Mouse (Mus musculus): Measurements from ENCODE around the gene Id3. TPM values are rescaled to one million over a fixed set of nuclear protein-coding genes. Genes with fewer than 3 reads are reported as not detected.

The Id3 gene
- total and polyA plus RNA-seq, 2 experiments from 2014 or later = 156 to 208 TPM

- no peak for DNase-seq (ENCODE audit: low spot score)
- Histone ChIP-seq H3K9ac (replicated peaks; ENCODE audit: low read length, poor library complexity, severe bottlenecking) (no peak overlapping the region), H3K27ac (ENCODE audit: low read depth, low read length) (no peak overlapping the region), H3K4me3 (ENCODE audit: low read depth, low read length) (no peak overlapping the region), H3K36me3 (ENCODE audit: insufficient read depth, low read length) (no peaks in the 10 kb centered on the region), H3K4me2 (ENCODE audit: low read depth, low read length, poor library complexity, severe bottlenecking) (no peak overlapping the region), H3K4me1 (ENCODE audit: insufficient read depth, low read length) (no peaks in the 10 kb centered on the region), H3K9me3 (ENCODE audit: low read length) (no peaks in the 10 kb centered on the region), H3K27me3 (ENCODE audit: insufficient read depth, low read length) (no peaks in the 10 kb centered on the region)
- ATAC-seq (ENCODE audit: low FRiP score) = no peak
- no peak for TF ChIP-seq CTCF (IDR thresholded peaks at IDR 0.05)
- WGBS = 58% methylated on average over 13 of the region's 13 CpGs
These were observed 31.2 kb downstream of the Id3 start for GRCm38 (mm10) chr4:136174216-136175193.

GRCm38 (mm10) chr4:136176022-136176552 is 32.8 kb downstream of the Id3 start:
- no peak for ATAC-seq (ENCODE audit: low FRiP score)
- no peaks in the 10 kb centered on the region; the same call in 1 of the 2 replicates for H3K4me1 ChIP-seq (ENCODE audit: insufficient read depth, low read length)
- WGBS = 76% methylated on average over 10 of the region's 10 CpGs
- no peaks in the 10 kb centered on the region for H3K9me3 ChIP-seq (ENCODE audit: low read length)
- no peak overlapping the region for H3K4me2 ChIP-seq (ENCODE audit: low read depth, low read length, poor library complexity, severe bottlenecking)
- no peak for TF ChIP-seq CTCF (IDR thresholded peaks at IDR 0.05)
- no peaks in the 10 kb centered on the region for H3K36me3 ChIP-seq (ENCODE audit: insufficient read depth, low read length)
- no peak overlapping the region for H3K27ac ChIP-seq (ENCODE audit: low read depth, low read length)
- H3K4me3 ChIP-seq (ENCODE audit: low read depth, low read length) = no peak overlapping the region
- H3K27me3 ChIP-seq (ENCODE audit: insufficient read depth, low read length) = no peaks in the 10 kb centered on the region
- no peak overlapping the region for H3K9ac ChIP-seq (replicated peaks; ENCODE audit: low read length, poor library complexity, severe bottlenecking)
- DNase-seq (ENCODE audit: low spot score) = no peak

DNA sequence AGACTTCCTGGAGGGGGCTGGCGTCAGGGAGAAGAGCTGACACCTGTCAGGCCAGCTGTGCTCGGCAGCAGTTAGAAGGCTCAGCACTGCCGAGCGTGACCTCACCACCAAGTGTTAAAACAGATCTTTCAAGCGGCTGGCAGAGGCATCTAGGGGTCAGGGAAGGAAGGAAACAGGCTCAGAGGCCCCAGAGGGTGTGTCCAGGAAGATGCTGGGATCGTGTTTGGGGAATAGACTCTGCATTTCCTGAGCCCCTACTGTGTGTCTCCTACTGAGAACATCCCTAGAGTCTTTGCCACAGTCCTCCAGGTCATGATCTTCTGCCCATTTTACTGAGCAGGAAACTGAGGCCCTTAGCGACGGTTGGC is 33.9 kb downstream of the Id3 start:
- Histone ChIP-seq H3K27ac (ENCODE audit: low read depth, low read length) (no peak overlapping the region), H3K4me2 (ENCODE audit: low read depth, low read length, poor library complexity, severe bottlenecking) (no peak overlapping the region), H3K36me3 (ENCODE audit: insufficient read depth, low read length) (no peaks in the 10 kb centered on the region), H3K4me1 (ENCODE audit: insufficient read depth, low read length) (no peaks in the 10 kb centered on the region; the same call in 1 of the 2 replicates), H3K9me3 (ENCODE audit: low read length) (no peaks in the 10 kb centered on the region), H3K27me3 (ENCODE audit: insufficient read depth, low read length) (no peaks in the 10 kb centered on the region), H3K4me3 (ENCODE audit: low read depth, low read length) (no peak overlapping the region), H3K9ac (replicated peaks; ENCODE audit: low read length, poor library complexity, severe bottlenecking) (no peak overlapping the region)
- no peak for TF ChIP-seq CTCF (IDR thresholded peaks at IDR 0.05)
- ATAC-seq (ENCODE audit: low FRiP score) (no peak), DNase-seq (ENCODE audit: low spot score) (no peak)
- WGBS = 41% methylated on average over 8 of the region's 8 CpGs

DNA sequence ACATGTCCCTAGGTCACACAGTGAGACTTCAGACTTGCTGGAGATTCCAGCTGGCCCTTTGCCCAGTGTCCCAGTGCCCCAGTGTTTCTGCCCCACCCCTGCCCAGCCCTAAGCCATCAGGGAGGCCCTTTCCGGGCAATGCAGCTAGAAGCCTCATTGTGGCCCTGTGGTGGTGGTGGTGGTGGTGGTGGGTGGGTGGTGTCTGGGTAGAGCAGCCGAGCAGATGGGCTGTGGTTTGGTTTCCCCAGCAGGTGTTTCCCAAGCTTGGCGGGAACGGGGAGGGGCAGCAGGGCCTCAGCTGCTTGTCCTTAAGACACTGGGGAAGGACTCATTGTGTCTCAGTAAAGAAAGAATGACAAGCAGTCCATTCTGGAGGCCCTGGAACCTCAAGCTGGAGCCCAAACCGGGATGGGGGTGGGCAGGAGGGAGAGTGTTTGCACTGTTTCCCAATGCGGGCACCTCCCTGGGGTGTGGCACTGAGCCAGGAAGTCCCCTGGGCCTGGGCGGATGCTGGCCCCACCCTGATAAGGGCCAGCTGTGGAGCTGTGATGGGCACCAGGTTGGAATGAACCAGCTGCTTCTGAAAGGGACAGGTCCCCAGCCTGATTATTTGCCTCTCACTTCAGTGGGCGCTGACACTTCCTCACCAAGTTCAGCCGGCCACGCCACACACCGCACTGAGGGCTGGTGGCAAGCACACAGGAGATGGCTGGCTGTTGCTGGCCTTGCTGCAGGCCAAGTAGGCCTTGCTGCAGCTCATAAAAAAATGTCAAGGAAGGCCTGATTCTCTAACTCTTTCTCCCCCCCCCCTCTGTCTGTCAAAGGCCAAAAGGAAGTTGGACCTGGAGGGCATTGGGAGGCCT is 34.5 kb downstream of the Id3 start:
- no peak for TF ChIP-seq CTCF (IDR thresholded peaks at IDR 0.05)
- ATAC-seq (ENCODE audit: low FRiP score) = no peak
- Histone ChIP-seq H3K36me3 (ENCODE audit: insufficient read depth, low read length) (no peaks in the 10 kb centered on the region), H3K27me3 (ENCODE audit: insufficient read depth, low read length) (no peaks in the 10 kb centered on the region), H3K9ac (replicated peaks; ENCODE audit: low read length, poor library complexity, severe bottlenecking) (no peak overlapping the region), H3K4me3 (ENCODE audit: low read depth, low read length) (no peak overlapping the region), H3K4me2 (ENCODE audit: low read depth, low read length, poor library complexity, severe bottlenecking) (no peak overlapping the region), H3K27ac (ENCODE audit: low read depth, low read length) (no peak overlapping the region), H3K9me3 (ENCODE audit: low read length) (no peaks in the 10 kb centered on the region), H3K4me1 (ENCODE audit: insufficient read depth, low read length) (no peaks in the 10 kb centered on the region; the same call in 1 of the 2 replicates)
- DNase-seq (ENCODE audit: low spot score) = peak; percentile 40
- 38% methylated on average over 11 of the region's 11 CpGs for WGBS

- no peak for ATAC-seq (ENCODE audit: low FRiP score)
- Histone ChIP-seq H3K4me3 (ENCODE audit: low read depth, low read length) (no peak overlapping the region), H3K27me3 (ENCODE audit: insufficient read depth, low read length) (no peaks in the 10 kb centered on the region), H3K4me1 (ENCODE audit: insufficient read depth, low read length) (no peaks in the 10 kb centered on the region; the same call in 1 of the 2 replicates), H3K27ac (ENCODE audit: low read depth, low read length) (no peak overlapping the region), H3K4me2 (ENCODE audit: low read depth, low read length, poor library complexity, severe bottlenecking) (no peak overlapping the region), H3K9ac (replicated peaks; ENCODE audit: low read length, poor library complexity, severe bottlenecking) (no peak overlapping the region), H3K9me3 (ENCODE audit: low read length) (no peaks in the 10 kb centered on the region), H3K36me3 (ENCODE audit: insufficient read depth, low read length) (no peaks in the 10 kb centered on the region)
- DNase-seq (ENCODE audit: low spot score) = no peak
- TF ChIP-seq CTCF (IDR thresholded peaks at IDR 0.05) = no peak
- WGBS = 82% methylated on average over 12 of the region's 12 CpGs
These were observed 35.2 kb downstream of the Id3 start for GRCm38 (mm10) chr4:136178475-136178921.

All from midbrain, postnatal 0 days (tissue).